Mouse (Mus musculus) forebrain, embryonic 14.5 days (tissue): ENCODE data around the gene Arl16. TPM values are rescaled to one million over a fixed set of nuclear protein-coding genes. Genes with fewer than 3 reads are reported as not detected.
A peak's percentile ranks its signal among the peaks of the same experiment; 100 is the strongest.

Source experiments
- ATAC-seq: fragments of 200-750 bp; cut with Nextera tagmentation; 2 replicates; pipeline ENCODE4 v1.8.0; 2017; ENCODE audit warnings: mild to moderate bottlenecking, moderate library complexity
- DNase-seq: peaks from one replicate; pipeline ENCODE4 v3.0.0-alpha.2; 2015; ENCODE audit warnings: low spot score
- H3K27ac ChIP-seq: fragments of 300-500 bp; sonication (generic); 2 replicates; pipeline ENCODE4 v1.5.1; 2014; ENCODE audit warnings: low read depth, mild to moderate bottlenecking, control low read depth, low read length, moderate library complexity
- H3K27me3 ChIP-seq: fragments of 300-500 bp; sonication (generic); replicated peaks from 2 replicates; pipeline ENCODE4 v1.6.1; 2014; ENCODE audit warnings: low read length, control low read depth, mixed read lengths; ENCODE audit not compliant: control insufficient read depth, insufficient read depth
- H3K36me3 ChIP-seq: fragments of 300-500 bp; sonication (generic); 2 replicates; pipeline ENCODE4 v1.6.1; 2014; ENCODE audit warnings: low read length, control low read depth; ENCODE audit not compliant: control insufficient read depth, insufficient read depth
- H3K4me1 ChIP-seq: fragments of 300-500 bp; sonication (generic); 2 replicates; pipeline ENCODE4 v1.6.1; 2014; ENCODE audit warnings: antibody characterized with exemption, low read length, control low read depth; ENCODE audit not compliant: control insufficient read depth, insufficient read depth
- H3K4me2 ChIP-seq: fragments of 300-500 bp; sonication (generic); 2 replicates; pipeline ENCODE4 v1.6.1; 2014; ENCODE audit warnings: mild to moderate bottlenecking, control low read depth, low read length
- H3K4me3 ChIP-seq: fragments of 300-500 bp; sonication (generic); 2 replicates; pipeline ENCODE4 v1.5.1; 2014; ENCODE audit warnings: low read depth, low read length, control low read depth
- H3K9ac ChIP-seq: fragments of 300-500 bp; sonication (generic); 2 replicates; pipeline ENCODE4 v1.6.1; 2014; ENCODE audit warnings: mild to moderate bottlenecking, low read length, control low read depth, moderate library complexity
- H3K9me3 ChIP-seq: fragments of 300-500 bp; sonication (generic); replicated peaks from 2 replicates; pipeline ENCODE4 v1.6.1; 2016; ENCODE audit warnings: low read length, control low read depth, mixed read lengths; ENCODE audit not compliant: control insufficient read depth
- WGBS: fragments of 180-500 bp; shearing (Covaris S2); extraction: QIAGEN DNeasy Blood & Tissue Kit; methylation state at CpG from one replicate; pipeline ENCODE4 v1.1.7; 2014; 5-methylcytosine and 5-hydroxymethylcytosine counted together
- polyA plus RNA-seq: library from polyadenylated mRNA; unstranded; fragments of >200 nt; fragmentation: Nextera tagmentation; extraction: Ambion mirVana; gene quantifications from 2 replicates; pipeline ENCODE4 v1.2.1, GENCODE M21; 2014

Gene Arl16
- polyA plus RNA-seq, 1 experiment from 2014 or later, result 37.4 TPM

DNA sequence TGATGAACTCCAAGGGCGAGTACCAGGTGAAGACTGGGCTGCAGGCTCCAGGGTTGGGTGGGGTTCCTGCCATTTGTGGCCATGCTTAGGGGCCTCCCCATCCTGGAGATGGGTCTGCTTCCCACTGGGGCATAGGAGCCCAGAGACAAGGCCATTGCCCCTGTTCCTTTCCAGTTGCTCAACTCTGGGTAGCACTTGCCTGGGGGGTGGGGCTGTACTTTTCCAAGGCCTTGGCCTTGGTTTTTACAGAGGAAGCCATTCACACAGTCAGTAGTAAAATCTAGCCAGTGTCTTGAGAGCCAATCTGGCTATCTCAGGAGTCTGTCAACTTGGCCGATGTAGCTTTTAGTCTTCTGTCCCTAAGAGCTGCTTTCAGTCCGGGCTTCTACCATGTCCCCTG is 30.0 kb upstream of the Arl16 start:
- H3K9ac ChIP-seq, result no peak overlapping the region
- H3K4me2 ChIP-seq, result no peak overlapping the region
- H3K4me3 ChIP-seq, result no peak overlapping the region
- ATAC-seq (no peak), DNase-seq (no peak)
- WGBS, result 89% methylated on average over 3 of the region's 3 CpGs
- no peaks in the 10 kb centered on the region for H3K27me3 ChIP-seq
- H3K4me1 ChIP-seq, result peaks cover 10% of the 10 kb centered on the region
- H3K27ac ChIP-seq, result no peak overlapping the region
- no peaks in the 10 kb centered on the region for H3K9me3 ChIP-seq
- H3K36me3 ChIP-seq, result peaks cover 49% of the 10 kb centered on the region

- Histone ChIP-seq H3K4me1 (peaks cover 18% of the 10 kb centered on the region), H3K4me3 (no peak overlapping the region), H3K4me2 (peak overlapping the region; percentile 98; the same call in 1 of the 2 replicates), H3K9me3 (no peaks in the 10 kb centered on the region), H3K36me3 (peaks cover 59% of the 10 kb centered on the region), H3K27ac (no peak overlapping the region), H3K27me3 (no peaks in the 10 kb centered on the region), H3K9ac (0 out of 2 replicates have a peak overlapping the region, but pooled peaks have one; percentile 80)
- ATAC-seq (no peak), DNase-seq (no peak)
- WGBS, result 81% methylated on average over 3 of the region's 3 CpGs
Observed at GRCm38 (mm10) chr11:120493911-120494310, 26.5 kb upstream of the Arl16 start.

- 51% methylated on average over 3 of the region's 3 CpGs for WGBS
Observed at GRCm38 (mm10) chr11:120493351-120493750, 25.9 kb upstream of the Arl16 start.

GRCm38 (mm10) chr11:120492878-120493203 is 25.4 kb upstream of the Arl16 start:
- peaks cover 60% of the 10 kb centered on the region for H3K36me3 ChIP-seq
- no peak for DNase-seq
- peaks cover 18% of the 10 kb centered on the region for H3K4me1 ChIP-seq
- peak overlapping the region; percentile 80 for H3K9ac ChIP-seq
- no peak overlapping the region; the same call in 1 of the 2 replicates for H3K27ac ChIP-seq
- H3K27me3 ChIP-seq, result no peaks in the 10 kb centered on the region
- H3K4me2 ChIP-seq, result peak overlapping the region; percentile 98
- no peaks in the 10 kb centered on the region for H3K9me3 ChIP-seq
- WGBS, result 23% methylated on average over 3 of the region's 3 CpGs
- no peak for ATAC-seq
- peak overlapping the region; percentile 95 for H3K4me3 ChIP-seq

More at GRCm38 (mm10) chr11:120493351-120493750, 25.9 kb upstream of the Arl16 start:
- Histone ChIP-seq H3K9me3 (no peaks in the 10 kb centered on the region), H3K27ac (no peak overlapping the region), H3K27me3 (no peaks in the 10 kb centered on the region), H3K4me1 (peaks cover 18% of the 10 kb centered on the region), H3K4me3 (peak overlapping the region; percentile 95), H3K36me3 (peaks cover 59% of the 10 kb centered on the region), H3K9ac (peak overlapping the region; percentile 80), H3K4me2 (peak overlapping the region; percentile 98)
- ATAC-seq (no peak), DNase-seq (no peak)

DNA sequence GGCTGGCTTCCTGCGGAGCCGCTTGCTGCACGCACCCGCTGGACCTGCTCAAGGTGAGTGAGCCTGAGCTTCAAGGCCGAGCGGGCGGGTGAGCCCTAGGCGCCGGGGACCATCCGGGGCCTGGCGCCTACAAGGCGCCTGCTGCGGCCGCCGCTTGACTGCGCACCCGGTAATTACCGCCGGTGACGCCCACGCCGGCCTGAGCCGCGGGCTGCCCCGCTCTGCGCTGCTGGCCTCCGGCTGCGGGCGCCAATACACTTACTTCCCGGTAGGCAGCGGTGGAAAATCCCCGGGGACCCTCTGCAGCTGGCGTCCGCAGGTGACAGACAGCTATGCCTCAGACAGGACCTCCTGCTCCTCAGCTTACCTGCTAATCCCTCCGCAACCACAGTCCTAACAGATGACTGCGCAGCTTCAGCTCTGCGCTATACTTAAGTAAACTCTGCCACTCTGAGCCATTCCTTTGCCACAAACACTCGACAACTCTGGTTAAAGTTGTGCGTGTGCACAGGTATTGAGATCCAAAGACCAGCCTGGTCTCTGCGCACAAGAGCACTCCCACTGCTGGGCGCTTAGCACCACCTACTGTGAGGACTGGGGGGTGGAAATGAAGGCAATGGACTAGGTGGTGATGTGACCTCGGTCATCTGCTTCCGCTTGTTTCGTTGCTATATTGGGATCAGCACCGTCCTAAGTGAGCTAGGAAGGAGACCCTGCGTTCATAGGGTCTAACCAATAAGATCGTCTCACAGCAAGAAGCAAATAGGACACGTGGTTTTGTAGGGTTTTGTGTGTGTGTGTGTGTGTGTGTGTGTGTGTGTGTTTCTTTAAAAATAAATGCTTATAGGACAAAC is 24.8 kb upstream of the Arl16 start:
- H3K9me3 ChIP-seq, result no peaks in the 10 kb centered on the region
- H3K4me1 ChIP-seq, result peaks cover 18% of the 10 kb centered on the region
- DNase-seq (peak; percentile 49), ATAC-seq (peak; percentile 32)
- H3K4me2 ChIP-seq, result peak overlapping the region; percentile 98
- WGBS, result under 1% methylated on average over 48 of the region's 48 CpGs
- H3K4me3 ChIP-seq, result peak overlapping the region; percentile 95
- peak overlapping the region; percentile 80 for H3K9ac ChIP-seq
- no peaks in the 10 kb centered on the region for H3K27me3 ChIP-seq
- peak overlapping the region; percentile 76 for H3K27ac ChIP-seq
- H3K36me3 ChIP-seq, result peaks cover 60% of the 10 kb centered on the region

- 0% methylated on average over 35 of the region's 35 CpGs for WGBS
- Histone ChIP-seq H3K36me3 (peaks cover 60% of the 10 kb centered on the region), H3K9ac (peak within 1 kb of the TSS; percentile 80), H3K27me3 (no peaks in the 10 kb centered on the region), H3K4me1 (peaks cover 18% of the 10 kb centered on the region), H3K4me3 (peak within 1 kb of the TSS; percentile 95), H3K4me2 (peak within 1 kb of the TSS; percentile 98), H3K9me3 (no peaks in the 10 kb centered on the region), H3K27ac (peak within 1 kb of the TSS; percentile 76)
- DNase-seq (peak; percentile 93), ATAC-seq (peak; percentile 85)
Observed at GRCm38 (mm10) chr11:120491317-120492023, 24.1 kb upstream of the Arl16 start, which contains the start of gene Slc25a10. Slc25a10 (plus strand) TSS chr11:120491840.

DNA sequence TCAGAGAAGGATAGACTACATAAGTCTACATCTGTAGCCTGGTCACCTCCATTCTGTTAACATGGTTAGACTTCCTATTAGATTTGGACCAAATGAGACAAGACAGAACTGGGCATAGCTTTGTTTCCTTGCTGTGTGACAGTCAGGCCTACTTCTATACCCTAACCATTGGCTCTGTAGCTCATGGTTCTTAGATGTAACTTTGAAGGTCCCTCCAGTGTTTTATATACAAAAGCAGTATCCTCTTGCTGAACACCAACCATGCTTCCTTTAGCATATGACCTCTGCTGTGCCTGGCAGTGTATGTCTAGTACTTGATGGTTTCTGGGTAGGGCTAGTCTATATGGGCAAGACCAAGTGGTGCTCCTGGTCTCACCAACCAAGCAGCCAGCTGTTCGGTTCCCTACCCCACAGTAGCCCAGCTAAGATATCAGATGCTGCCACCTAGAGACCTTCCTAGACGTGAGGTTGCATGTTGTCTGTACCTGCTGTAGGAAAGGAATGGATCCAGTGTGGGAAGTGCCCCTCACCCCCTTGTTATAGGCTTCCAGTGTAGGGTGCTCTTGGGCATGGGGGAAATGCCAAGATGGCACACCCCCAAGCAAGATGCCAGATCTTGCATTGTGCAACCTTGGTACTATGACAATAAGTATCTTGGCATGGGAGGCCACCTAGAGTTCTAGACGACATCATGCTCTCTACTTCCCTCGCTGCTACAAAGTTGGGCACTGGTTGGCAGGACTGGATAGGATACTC is 23.1 kb upstream of the Arl16 start:
- Histone ChIP-seq H3K27ac (peak overlapping the region; percentile 76), H3K9me3 (no peaks in the 10 kb centered on the region), H3K36me3 (peaks cover 51% of the 10 kb centered on the region), H3K9ac (peak overlapping the region; percentile 80), H3K4me1 (peaks cover 20% of the 10 kb centered on the region), H3K27me3 (no peaks in the 10 kb centered on the region), H3K4me3 (peak overlapping the region; percentile 95; the same call in 1 of the 2 replicates), H3K4me2 (peak overlapping the region; percentile 98; the same call in 1 of the 2 replicates)
- WGBS, result 36% methylated on average over 4 of the region's 4 CpGs
- ATAC-seq (no peak), DNase-seq (peak; percentile 11)

GRCm38 (mm10) chr11:120489054-120489761 is 21.8 kb upstream of the Arl16 start:
- ATAC-seq, result peak; percentile 21
- H3K36me3 ChIP-seq, result peaks cover 39% of the 10 kb centered on the region
- H3K9me3 ChIP-seq, result no peaks in the 10 kb centered on the region
- 58% methylated on average over 4 of the region's 4 CpGs for WGBS
- H3K9ac ChIP-seq, result no peak overlapping the region
- H3K27ac ChIP-seq, result no peak overlapping the region
- no peaks in the 10 kb centered on the region for H3K27me3 ChIP-seq
- H3K4me2 ChIP-seq, result no peak overlapping the region
- H3K4me1 ChIP-seq, result peaks cover 23% of the 10 kb centered on the region
- peak; percentile 89 for DNase-seq
- no peak overlapping the region for H3K4me3 ChIP-seq
